Mouse (Mus musculus) frontal cortex, postnatal 36 days (tissue): ENCODE data around the gene Wfdc6b.
"Not testable (repeated sequence)": the region's sequence is repeated elsewhere in the genome, so short reads cannot be mapped to it uniquely, and the experiment has no call there.

Experiments used
- DNase-seq, 2 experiments: peaks; one replicate each; pipeline ENCODE4 v3.0.0; 2022; ENCODE audit warnings: low spot score in 2 of 2

The Wfdc6b gene

GRCm38 (mm10) chr2:164613471-164613870, at the start of gene Wfdc6b, which contains the start of gene Wfdc8:
Wfdc6b (plus strand) TSS chr2:164613522.
Wfdc8 (minus strand) TSS chr2:164613626.
- not testable (repeated sequence) for DNase-seq

- no peak for DNase-seq
Observed at GRCm38 (mm10) chr2:164564346-164564745, 49.0 kb upstream of the Wfdc6b start.

DNA sequence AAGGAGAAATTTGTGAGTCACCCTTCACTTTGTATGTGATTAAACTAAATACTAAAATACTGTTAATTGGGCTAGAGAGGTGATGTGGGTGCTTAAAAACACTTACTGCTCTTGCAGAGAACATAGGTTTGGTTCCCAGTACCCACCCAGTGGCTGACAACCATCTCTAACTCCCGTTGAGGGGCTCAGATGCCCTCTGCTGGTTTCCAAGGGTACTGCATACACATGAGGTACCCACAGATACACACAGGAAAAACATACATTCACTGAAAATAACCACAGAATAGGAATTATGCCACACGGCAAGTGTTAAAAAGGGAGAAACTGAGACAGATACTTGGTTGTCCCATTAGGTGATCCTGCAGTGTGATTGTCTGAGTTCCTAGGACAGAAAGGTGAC, 46.3 kb upstream of the Wfdc6b start:
- DNase-seq = no peak

DNA sequence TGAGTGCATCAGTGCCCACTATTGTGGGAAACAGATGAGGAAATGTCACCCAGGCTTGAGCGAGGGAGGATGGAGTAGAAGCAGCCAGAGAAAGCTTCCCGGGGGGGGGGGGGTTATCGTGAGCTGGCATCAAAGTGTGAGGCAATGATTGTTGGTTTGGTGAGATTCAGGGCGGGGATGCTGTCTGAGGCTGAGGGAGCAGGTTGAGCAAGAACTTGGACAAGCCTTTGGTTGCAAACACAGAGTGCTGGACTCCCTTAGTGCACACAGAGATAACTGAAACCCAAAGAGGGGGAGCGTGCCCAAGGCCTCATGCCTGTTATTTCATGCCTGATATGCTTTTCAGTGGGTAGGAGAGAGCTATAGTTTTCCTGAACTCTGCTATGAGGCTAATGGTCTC, 45.9 kb upstream of the Wfdc6b start:
- no peak for DNase-seq

DNA sequence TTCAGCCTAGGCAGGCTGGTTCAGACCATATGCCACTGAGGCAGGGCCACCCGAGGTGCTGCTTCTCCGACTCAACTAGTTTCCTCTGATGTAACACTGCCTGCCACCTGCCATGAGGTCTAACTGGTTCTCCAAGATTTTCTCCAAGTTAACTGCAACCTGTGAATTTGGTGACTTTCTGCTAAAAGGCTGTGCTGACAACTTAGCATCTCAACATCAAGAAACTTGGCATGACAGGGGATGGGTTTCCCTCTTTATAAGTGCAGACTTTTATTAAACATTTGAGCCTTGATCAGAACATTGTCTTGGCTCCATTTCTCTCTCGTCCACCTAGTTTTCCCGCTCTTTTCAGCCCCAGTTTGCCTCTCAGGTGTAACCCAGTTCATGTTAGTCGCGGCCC, 40.0 kb upstream of the Wfdc6b start, which contains the start of gene Spint3:
TSS of gene Spint3 (minus strand) at position 101 of the 400 bp plus-strand sequence.
- not testable (repeated sequence) for DNase-seq

DNA sequence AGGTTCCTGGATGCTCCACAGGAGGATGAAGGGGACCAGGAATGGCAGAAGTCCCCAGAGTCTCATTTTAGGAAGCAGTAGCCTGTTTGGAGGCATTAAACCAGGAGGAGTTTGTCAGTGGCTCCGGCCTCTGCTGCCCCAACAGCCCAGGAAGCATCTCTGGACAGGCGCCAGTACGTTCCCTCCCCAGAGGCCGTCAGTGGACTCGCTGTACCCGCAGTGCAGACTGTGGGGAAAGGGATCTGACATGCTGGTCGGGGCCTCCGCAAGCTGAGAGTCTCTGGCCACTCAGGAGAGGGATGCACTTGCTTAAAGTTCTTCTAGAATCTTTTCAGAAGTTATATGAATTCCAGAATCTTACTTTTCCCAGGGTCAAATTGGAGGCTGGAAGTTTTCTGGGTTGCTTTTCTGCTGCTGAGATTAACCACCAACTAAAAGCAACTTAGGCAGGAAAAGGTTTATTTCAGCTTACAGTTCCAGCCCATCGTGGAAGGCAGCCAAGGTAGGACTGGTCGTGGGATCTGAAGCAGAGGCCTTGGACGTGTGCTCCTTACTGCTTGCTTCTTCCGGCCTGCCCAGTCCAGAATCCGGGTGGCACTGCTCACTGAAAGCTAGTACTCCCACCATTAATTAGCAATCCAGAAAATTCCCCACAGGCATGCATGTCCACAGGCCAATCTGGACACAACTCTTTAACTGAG, 28.1 kb upstream of the Wfdc6b start, which contains the start of gene Wfdc6a:
TSS of gene Wfdc6a (minus strand) at position 423 of the 701 bp plus-strand sequence.
- not testable (repeated sequence) for DNase-seq

DNA sequence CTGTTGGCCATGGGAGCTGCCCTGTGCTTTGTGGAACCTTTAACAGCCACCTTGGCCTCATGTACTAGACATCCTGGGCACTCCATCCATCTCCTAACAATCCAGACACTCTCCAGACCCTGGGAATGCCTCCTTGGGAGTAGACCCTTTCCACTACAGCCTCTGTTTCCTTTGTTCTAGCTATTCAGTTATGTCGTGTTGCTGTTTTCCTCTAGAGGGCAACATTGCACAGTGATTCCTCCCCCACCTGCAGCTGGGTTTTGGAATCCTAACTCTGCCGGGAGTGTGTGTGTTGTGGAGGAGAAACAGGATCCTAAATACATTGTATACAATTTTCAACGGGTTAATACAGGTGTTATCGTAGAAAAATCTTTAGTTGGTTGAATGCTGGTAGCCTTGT, 21.3 kb upstream of the Wfdc6b start:
- DNase-seq = peak; percentile 6 to 37

GRCm38 (mm10) chr2:164593494-164593893, 19.8 kb upstream of the Wfdc6b start, which contains the start of gene Eppin:
Eppin (minus strand) TSS chr2:164593594.
- DNase-seq = no peak

DNA sequence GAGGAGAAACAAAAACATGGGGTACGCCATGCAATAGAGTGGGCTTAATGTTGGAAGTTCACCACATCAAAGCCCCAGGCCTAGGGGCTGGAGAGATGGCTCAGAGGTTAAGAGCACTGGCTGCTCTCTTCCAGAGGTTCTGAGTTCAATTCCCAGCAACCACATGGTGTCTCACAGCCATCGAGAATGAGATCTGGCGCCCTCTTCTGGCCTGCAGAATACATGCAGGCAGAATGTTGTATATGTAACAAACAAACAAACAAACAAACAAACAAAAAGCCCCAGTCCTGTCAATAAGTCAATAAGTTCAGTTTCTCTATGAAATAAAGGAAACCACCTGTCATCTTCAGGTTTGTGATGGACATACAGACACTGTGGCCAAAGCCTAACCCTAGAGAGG, 13.1 kb upstream of the Wfdc6b start:
- DNase-seq = no peak

DNA sequence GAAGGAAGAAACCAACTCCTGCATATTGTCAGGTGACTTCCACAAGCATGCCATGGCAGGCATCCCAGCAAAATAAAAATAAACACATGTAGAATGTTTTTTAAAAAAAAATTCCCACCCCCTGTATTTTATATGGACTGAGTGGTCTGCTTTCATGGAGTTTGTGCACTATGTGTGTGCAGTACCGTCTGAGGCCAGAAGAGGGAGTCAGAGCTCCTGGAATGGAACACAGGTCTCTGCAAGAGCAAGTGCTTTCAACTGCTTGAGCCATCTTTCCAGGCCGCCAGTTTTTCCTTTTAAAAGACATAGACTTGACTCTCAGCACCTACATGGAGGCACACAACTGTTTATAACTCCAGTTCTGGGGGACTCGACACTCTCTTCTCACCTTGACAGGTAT, 9.8 kb upstream of the Wfdc6b start:
- DNase-seq = no peak

GRCm38 (mm10) chr2:164604411-164604810, 8.9 kb upstream of the Wfdc6b start:
- peak in 1 of 2 experiments; percentile 6 for DNase-seq

DNA sequence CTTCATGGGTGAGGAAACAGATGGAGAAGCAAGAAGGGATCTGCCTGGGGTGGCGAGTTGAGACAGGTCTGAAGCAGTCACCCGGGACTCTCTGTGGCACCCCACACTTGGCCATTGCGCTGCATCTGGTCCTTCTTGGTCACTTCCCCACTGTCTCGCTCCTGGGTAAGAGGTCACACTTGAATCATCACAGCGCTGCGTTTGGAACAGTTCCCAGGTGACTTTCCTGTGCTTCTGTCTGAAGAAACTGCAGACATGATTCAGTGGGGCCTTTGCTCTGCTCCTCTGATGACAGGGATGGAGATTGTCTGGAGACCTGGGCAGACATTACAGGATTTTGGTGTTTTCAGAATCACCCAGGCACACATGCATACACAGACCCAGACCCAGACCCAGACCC, 4.5 kb upstream of the Wfdc6b start:
- no peak for DNase-seq

GRCm38 (mm10) chr2:164615386-164615785, 2.1 kb downstream of the Wfdc6b start:
- no peak for DNase-seq

- no peak for DNase-seq
Observed at GRCm38 (mm10) chr2:164619050-164619449, 5.7 kb downstream of the Wfdc6b start.

DNA sequence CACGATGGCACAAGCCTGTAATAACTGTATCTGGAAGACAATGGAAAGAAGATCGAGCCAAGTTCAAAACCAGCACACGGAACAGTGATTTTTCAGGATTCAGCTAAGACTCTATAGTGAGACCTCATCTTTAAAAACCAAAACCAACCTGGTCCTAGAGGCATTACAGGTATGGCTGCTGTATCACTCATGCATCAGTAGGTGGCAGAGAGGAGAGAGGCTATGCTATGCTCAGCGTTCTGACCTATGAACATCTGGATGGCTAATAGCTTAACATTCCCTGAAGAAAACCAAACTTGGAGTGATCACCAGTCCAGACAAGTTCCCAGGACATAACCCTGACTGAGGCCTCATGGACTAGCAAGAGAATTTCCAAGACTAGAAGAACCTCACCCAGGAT, 8.5 kb downstream of the Wfdc6b start:
- DNase-seq = no peak

DNA sequence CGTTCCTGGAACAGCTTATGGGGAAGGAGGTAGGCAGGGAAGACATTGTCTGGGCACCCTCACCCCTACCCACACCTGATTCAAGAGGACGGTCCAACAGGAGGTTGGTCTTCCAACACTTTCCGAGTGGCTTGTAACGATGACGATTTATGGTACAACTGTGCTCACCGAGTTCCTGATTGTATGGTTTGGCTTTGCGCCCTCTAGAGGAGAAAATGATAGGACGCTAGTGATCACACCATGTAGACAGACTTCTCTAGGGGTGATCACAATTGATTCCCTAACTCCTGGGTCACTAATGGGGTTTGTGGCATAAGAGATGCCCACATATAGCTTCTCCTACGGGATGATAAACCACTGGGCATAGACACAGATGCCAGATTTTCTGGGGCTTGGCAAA, 21.9 kb downstream of the Wfdc6b start:
- DNase-seq = no peak

DNA sequence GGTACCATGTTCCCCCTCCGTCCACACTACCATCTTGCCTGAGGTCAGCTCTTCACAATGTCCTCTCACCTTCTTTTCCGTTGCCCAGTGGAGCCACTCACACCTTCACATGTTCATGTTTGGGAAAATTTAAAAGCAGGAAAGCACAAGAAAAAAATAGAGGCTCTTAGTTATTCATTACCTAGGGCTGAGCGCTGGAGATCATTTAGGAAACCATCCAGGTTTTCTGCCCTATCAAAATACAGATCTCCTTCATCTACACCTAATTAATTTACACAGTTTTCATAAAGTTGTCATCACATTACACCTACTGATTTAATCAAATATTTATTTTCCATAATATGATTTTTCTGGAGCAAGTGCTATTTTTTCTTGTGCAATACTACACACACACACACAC, 25.4 kb downstream of the Wfdc6b start, which contains the start of gene Wfdc16:
TSS of gene Wfdc16 (minus strand) at position 101 of the 400 bp plus-strand sequence.
- DNase-seq = no peak

DNA sequence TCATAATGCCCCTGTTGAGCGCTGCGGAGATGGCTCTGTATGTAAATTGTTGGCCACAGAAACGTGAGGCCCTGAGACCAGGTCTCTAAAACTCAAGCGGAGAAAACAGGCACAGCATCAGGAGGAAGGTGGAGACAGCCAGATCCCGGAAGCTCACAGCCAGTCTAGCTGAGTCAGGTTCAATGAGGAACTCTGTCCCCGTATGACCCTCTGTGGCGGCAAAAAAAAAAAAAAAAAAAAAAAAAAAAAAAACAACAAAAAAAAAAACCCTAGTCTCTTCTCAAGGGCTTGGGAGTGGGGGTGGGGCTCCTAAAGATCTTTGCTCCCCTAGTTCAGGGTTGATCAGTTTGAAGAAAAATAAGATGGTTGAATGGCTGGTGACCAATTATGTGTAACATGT, 27.8 kb downstream of the Wfdc6b start:
- DNase-seq = no peak

- DNase-seq = peak in 1 of 2 experiments; percentile 3
Observed at GRCm38 (mm10) chr2:164641881-164642673, 28.8 kb downstream of the Wfdc6b start.

DNA sequence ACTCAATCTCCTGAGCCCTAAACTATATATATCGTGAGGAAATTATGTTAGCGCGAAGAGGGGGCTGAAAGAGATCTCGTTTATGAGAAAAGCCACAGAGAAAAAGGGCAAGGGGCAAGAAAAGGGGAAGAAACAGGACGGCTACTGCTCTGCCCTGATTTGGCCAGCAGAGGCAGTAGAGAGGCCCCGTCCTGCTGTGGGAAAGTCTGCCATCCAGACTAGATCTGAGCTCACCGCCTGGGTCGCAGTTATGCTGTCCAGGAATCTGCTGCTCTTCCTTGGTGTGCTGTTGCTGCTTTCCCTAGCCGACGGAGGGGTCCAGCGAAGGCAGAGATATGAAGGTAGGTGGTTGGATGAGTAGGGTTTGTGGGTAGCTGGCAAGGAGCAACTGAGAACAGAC, 42.5 kb downstream of the Wfdc6b start, which contains the start of gene Wfdc10:
TSS of gene Wfdc10 (plus strand) at position 189 of the 400 bp plus-strand sequence.
- peak in 1 of 2 experiments; percentile 2 for DNase-seq

DNA sequence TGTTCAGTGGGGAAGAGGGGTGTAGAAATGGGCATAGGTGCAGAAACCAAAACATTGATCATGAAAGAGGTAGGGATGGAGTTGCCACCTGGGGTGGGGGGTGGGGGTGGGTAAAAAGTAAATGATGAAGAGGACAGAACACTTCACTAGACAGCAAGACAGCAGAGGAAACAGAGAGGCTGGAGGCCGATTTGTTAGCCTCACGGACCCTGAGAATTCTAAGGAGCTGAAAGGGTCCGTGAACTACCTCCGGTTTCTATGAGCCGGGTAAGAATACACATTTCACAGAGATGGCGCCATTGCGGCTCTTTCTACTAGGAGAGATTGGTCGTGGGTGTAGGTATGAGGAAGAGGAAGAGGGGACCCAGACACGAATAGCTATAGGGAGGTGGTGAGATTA, 43.2 kb downstream of the Wfdc6b start, which contains the start of gene Wfdc9:
TSS of gene Wfdc9 (minus strand) at position 101 of the 400 bp plus-strand sequence.
- DNase-seq = no peak

DNA sequence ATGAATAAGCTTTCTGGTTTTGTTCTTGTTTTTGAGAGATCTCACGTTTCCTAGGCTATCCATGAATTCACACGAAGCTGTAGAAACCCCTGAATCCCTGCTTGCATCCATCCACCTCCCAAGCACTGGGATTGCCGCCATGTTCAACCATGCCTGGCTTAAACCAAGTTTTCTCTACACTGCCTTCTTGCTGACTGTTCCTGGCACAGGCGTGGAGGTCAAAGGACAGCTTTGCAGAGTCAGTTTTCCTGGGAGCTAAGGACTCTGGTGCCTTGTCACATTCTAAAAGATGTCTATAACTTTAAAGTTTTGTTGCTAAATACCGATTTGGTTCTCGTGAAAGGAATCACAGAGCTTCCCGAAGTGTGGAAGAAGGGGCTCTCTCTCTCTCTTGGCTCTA, 51.5 kb downstream of the Wfdc6b start:
- DNase-seq = no peak
